Mouse (Mus musculus): Measurements from ENCODE around the gene Lpin2.

- TF ChIP-seq CTCF (IDR thresholded peaks at IDR 0.05; ENCODE audit: low read depth, low read length) = no peak
- no peak for TF ChIP-seq POLR2A (IDR thresholded peaks at IDR 0.05; ENCODE audit: extremely low read depth, insufficient read depth, low read length)
Observed at GRCm38 (mm10) chr17:71217111-71217685, 34.8 kb downstream of the Lpin2 start.

Data from liver, adult 2 months (tissue).